Mouse (Mus musculus): ENCODE results near the gene Pzp. TPM values are rescaled to one million over a fixed set of nuclear protein-coding genes. Genes with fewer than 3 reads are reported as not detected.

Pzp gene
- polyA plus RNA-seq, 1 experiment from 2014 or later: 0.77 TPM

- H3K27ac ChIP-seq (replicated peaks in 1 of 2; ENCODE audit: control insufficient read depth in 1 of 2, insufficient read depth in 1 of 2, low read depth in 2 of 2, low read length in 2 of 2): peak overlapping the region; percentile 66 to 78
Observed at GRCm38 (mm10) chr6:128435474-128435873, 91.0 kb downstream of the Pzp start.

More at GRCm38 (mm10) chr6:128435474-128435873, 91.0 kb downstream of the Pzp start:
- peaks cover 60% of the 10 kb centered on the region for H3K36me3 ChIP-seq (ENCODE audit: control insufficient read depth, insufficient read depth, low read length)
- no peaks in the 10 kb centered on the region for H3K9me3 ChIP-seq (ENCODE audit: control insufficient read depth, low read length)
- H3K9ac ChIP-seq (ENCODE audit: low read length): no peak overlapping the region
- no peak overlapping the region for H3K4me3 ChIP-seq (ENCODE audit: control insufficient read depth in 1 of 2, insufficient read depth in 1 of 2, low read depth in 1 of 2, low read length in 2 of 2)
- peak; percentile 41; the same call in 1 of the 2 replicates for ATAC-seq (ENCODE audit: insufficient number of reproducible peaks, insufficient read depth, low FRiP score, low read depth)
- 0 out of 2 replicates have a peak overlapping the region, but pooled peaks have one; percentile 7 for H3K4me2 ChIP-seq (ENCODE audit: low read length)
- peaks cover 22 to 44% of the 10 kb centered on the region in 2 experiments for H3K4me1 ChIP-seq (ENCODE audit: control insufficient read depth in 2 of 2, insufficient read depth in 2 of 2, low read length in 2 of 2)
- no peaks in the 10 kb centered on the region for H3K27me3 ChIP-seq (ENCODE audit: control insufficient read depth, insufficient read depth, low read length)
- WGBS: 4% methylated on average over 5 of the region's 5 CpGs

Other genes starting within 250 kb of the Pzp start
- gene Tead4, start 225.9 kb downstream of the Pzp start, polyA plus RNA-seq (2014; fragmentation: Nextera tagmentation; extraction: Ambion mirVana): 1.2 and 2.5 TPM in 2 replicates
- gene Tulp3, start 170.9 kb downstream of the Pzp start, polyA plus RNA-seq (2014; fragmentation: Nextera tagmentation; extraction: Ambion mirVana): 10.2 and 11.0 TPM in 2 replicates
- 79.2 and 79.6 TPM in 2 replicates for gene Rhno1, start 163.8 kb downstream of the Pzp start, polyA plus RNA-seq (2014; fragmentation: Nextera tagmentation; extraction: Ambion mirVana)
- gene Foxm1, start 163.8 kb downstream of the Pzp start, polyA plus RNA-seq (2014; fragmentation: Nextera tagmentation; extraction: Ambion mirVana): 23.8 and 25.0 TPM in 2 replicates
- gene Tex52, start 151.3 kb downstream of the Pzp start, polyA plus RNA-seq (2014; fragmentation: Nextera tagmentation; extraction: Ambion mirVana): 0.15 and 0.27 TPM in 2 replicates
- gene Gm44596, start 151.2 kb downstream of the Pzp start, polyA plus RNA-seq (2014; fragmentation: Nextera tagmentation; extraction: Ambion mirVana): not detected in 2 replicates
- 2.1 and 2.5 TPM in 2 replicates for gene Nrip2, start 127.4 kb downstream of the Pzp start, polyA plus RNA-seq (2014; fragmentation: Nextera tagmentation; extraction: Ambion mirVana)
- gene Itfg2, start 101.8 kb downstream of the Pzp start, polyA plus RNA-seq (2014; fragmentation: Nextera tagmentation; extraction: Ambion mirVana): 28.4 and 28.6 TPM in 2 replicates
- gene Fkbp4, start 88.0 kb downstream of the Pzp start, polyA plus RNA-seq (2014; fragmentation: Nextera tagmentation; extraction: Ambion mirVana): 220 and 251 TPM in 2 replicates
- gene A2ml1, start 54.9 kb upstream of the Pzp start, polyA plus RNA-seq (2014; fragmentation: Nextera tagmentation; extraction: Ambion mirVana): 0.16 and 0.47 TPM in 2 replicates
- gene Klrb1a, start 96.8 kb upstream of the Pzp start, polyA plus RNA-seq (2014; fragmentation: Nextera tagmentation; extraction: Ambion mirVana): not detected in 2 replicates
- not detected in 2 replicates for gene Clec2h, start 135.7 kb upstream of the Pzp start, polyA plus RNA-seq (2014; fragmentation: Nextera tagmentation; extraction: Ambion mirVana)
- not detected in 2 replicates for gene Klrb1, start 196.3 kb upstream of the Pzp start, polyA plus RNA-seq (2014; fragmentation: Nextera tagmentation; extraction: Ambion mirVana)